Comparison of ENCODE assay signal across 15 mouse cellular contexts in the genomic region with DNA sequence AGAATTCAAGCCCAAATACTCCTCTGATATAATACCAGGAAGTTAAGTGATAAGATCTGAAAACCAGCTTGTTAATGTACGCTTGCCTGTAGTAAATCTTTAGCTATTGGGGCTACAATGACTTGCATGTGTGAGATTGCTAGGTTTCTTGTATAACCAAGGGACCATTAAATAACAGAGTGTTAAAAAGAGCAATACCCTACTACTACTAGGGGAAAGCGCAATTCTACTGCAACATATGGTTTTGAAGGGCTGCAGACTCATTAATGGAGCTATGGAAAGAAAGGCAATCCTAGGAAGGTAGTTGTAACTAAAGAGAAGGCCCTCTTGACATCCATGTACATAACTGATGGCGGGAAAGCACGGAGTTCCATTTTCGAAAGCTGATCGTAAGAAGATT.
"Had no signal": no experiment of that assay in that cellular context is flagged by ENCODE, and none has a peak within 500 bp of the region (broad histone marks: within the 10 kb centered on the region; RNA-seq: fewer than 3 reads in every experiment).

No protein-coding gene starts in this region.

- H3K9me3 ChIP-seq: neural tube, embryonic 15.5 days; stomach, embryonic 15.5 days had no signal

- H3K27me3 ChIP-seq: neural tube, embryonic 15.5 days; stomach, embryonic 15.5 days had no signal

- H3K4me1 ChIP-seq: neural tube, embryonic 15.5 days; stomach, embryonic 15.5 days had no signal

- H3K9ac ChIP-seq: neural tube, embryonic 15.5 days; stomach, embryonic 15.5 days had no signal

- H3K4me3 ChIP-seq: neural tube, embryonic 15.5 days; stomach, embryonic 15.5 days had no signal

- H3K4me2 ChIP-seq: neural tube, embryonic 15.5 days; stomach, embryonic 15.5 days had no signal

- DNase-seq: retina, postnatal 1 day; right cerebral cortex, adult 18-20 months; right cerebral cortex, postnatal 14 days; right cerebral cortex, postnatal 25 days; right cerebral cortex, postnatal 4 days; spleen, adult 18-20 months; thymus, adult 18-20 months; thymus, adult 2 months; thymus, postnatal 14 days; thymus, postnatal 25 days; thymus, postnatal 36 days; thymus, postnatal 4 days had no signal

- H3K36me3 ChIP-seq: neural tube, embryonic 15.5 days; stomach, embryonic 15.5 days had no signal

- H3K27ac ChIP-seq: neural tube, embryonic 15.5 days; stomach, embryonic 15.5 days; stomach, postnatal 0 days had no signal
